Mouse (Mus musculus): ENCODE data around the gene Gm13090. TPM values are rescaled to one million over a fixed set of nuclear protein-coding genes. Genes with fewer than 3 reads are reported as not detected.
A peak's percentile ranks its signal among the peaks of the same experiment; 100 is the strongest.

Gm13090 gene
- total and polyA plus RNA-seq, 2 experiments from 2014 or later = 0.26 TPM; not detected in 1

DNA sequence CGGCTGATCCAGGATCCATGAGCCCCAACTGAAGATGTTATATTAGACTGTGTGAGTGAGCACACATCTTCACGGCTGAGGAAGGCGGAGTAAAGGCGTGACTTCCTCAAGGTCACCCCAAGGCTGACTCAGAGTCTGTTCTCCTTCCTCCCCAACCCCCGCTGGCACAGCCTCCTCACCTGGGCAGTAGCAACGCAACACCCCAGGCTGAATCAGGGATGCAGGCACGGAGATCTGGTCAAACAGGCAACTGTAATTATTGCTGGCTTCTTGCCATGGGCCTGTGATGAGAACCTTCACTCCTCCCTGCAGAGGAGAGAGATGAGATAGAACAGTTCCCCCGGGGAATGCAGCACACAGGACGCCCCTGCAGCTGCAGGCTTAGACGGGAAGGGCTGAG lies 48.8 kb downstream of the Gm13090 start:
- WGBS = 8% methylated on average over 10 of the region's 10 CpGs

DNA sequence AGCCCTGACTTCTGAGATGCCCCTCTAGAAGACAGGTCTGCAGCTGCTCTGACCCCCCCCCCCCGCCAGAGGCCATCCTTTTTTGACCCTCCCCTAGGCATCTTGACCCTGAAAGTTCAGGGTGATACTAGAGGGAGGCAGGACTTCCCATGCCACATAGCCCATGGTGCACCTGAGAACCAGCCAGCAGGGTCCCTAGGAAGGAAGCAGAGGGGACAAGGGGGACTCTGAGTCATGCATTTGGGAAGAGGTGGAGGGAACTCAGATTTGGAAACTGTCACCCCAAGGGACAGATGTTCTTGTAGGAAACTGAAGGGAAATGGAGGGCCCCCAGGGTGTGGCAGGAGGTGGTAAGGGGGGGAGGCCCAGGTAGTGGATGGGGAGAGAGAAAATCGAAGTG lies 49.2 kb downstream of the Gm13090 start:
- peaks cover 18% of the 10 kb centered on the region for H3K4me1 ChIP-seq (ENCODE audit: control insufficient read depth, insufficient read depth)
- DNase-seq (ENCODE audit: low spot score) (no peak), ATAC-seq (ENCODE audit: insufficient read depth, low read depth) (no peak)
- H3K36me3 ChIP-seq (replicated peaks; ENCODE audit: control insufficient read depth, insufficient read depth, low read length) = no peaks in the 10 kb centered on the region
- H3K27ac ChIP-seq (ENCODE audit: low read depth) = no peak overlapping the region
- peaks cover 6% of the 10 kb centered on the region for H3K27me3 ChIP-seq (ENCODE audit: control insufficient read depth, insufficient read depth, low read length)
- 30% methylated on average over 2 of the region's 2 CpGs for WGBS
- TF ChIP-seq EP300 (IDR thresholded peaks at IDR 0.05; ENCODE audit: low read depth) (no peak), CTCF (IDR thresholded peaks at IDR 0.05; ENCODE audit: low read depth) (no peak)
- 0 out of 2 replicates have a peak overlapping the region, but pooled peaks have one; percentile 5 for H3K4me2 ChIP-seq (ENCODE audit: low read depth, low read length)
- H3K9ac ChIP-seq (replicated peaks; ENCODE audit: low read depth, low read length) = no peak overlapping the region
- H3K4me3 ChIP-seq (ENCODE audit: low read depth, low read length) = no peak overlapping the region
- no peaks in the 10 kb centered on the region for H3K9me3 ChIP-seq (replicated peaks; ENCODE audit: control insufficient read depth, low read length)

More for the DNA sequence above, 48.8 kb downstream of the Gm13090 start:
- H3K4me2 ChIP-seq (ENCODE audit: low read depth, low read length) = 0 out of 2 replicates have a peak overlapping the region, but pooled peaks have one; percentile 5
- ATAC-seq (ENCODE audit: insufficient read depth, low read depth) (no peak), DNase-seq (ENCODE audit: low spot score) (peak; percentile 50)
- H3K4me3 ChIP-seq (ENCODE audit: low read depth, low read length) = no peak overlapping the region
- no peaks in the 10 kb centered on the region for H3K9me3 ChIP-seq (replicated peaks; ENCODE audit: control insufficient read depth, low read length)
- no peak for TF ChIP-seq CTCF (IDR thresholded peaks at IDR 0.05; ENCODE audit: low read depth)
- no peak for TF ChIP-seq EP300 (IDR thresholded peaks at IDR 0.05; ENCODE audit: low read depth)
- H3K27me3 ChIP-seq (ENCODE audit: control insufficient read depth, insufficient read depth, low read length) = peaks cover 6% of the 10 kb centered on the region
- no peaks in the 10 kb centered on the region for H3K36me3 ChIP-seq (replicated peaks; ENCODE audit: control insufficient read depth, insufficient read depth, low read length)
- no peak overlapping the region for H3K9ac ChIP-seq (replicated peaks; ENCODE audit: low read depth, low read length)
- H3K4me1 ChIP-seq (ENCODE audit: control insufficient read depth, insufficient read depth) = peaks cover 18% of the 10 kb centered on the region
- no peak overlapping the region for H3K27ac ChIP-seq (ENCODE audit: low read depth)

DNA sequence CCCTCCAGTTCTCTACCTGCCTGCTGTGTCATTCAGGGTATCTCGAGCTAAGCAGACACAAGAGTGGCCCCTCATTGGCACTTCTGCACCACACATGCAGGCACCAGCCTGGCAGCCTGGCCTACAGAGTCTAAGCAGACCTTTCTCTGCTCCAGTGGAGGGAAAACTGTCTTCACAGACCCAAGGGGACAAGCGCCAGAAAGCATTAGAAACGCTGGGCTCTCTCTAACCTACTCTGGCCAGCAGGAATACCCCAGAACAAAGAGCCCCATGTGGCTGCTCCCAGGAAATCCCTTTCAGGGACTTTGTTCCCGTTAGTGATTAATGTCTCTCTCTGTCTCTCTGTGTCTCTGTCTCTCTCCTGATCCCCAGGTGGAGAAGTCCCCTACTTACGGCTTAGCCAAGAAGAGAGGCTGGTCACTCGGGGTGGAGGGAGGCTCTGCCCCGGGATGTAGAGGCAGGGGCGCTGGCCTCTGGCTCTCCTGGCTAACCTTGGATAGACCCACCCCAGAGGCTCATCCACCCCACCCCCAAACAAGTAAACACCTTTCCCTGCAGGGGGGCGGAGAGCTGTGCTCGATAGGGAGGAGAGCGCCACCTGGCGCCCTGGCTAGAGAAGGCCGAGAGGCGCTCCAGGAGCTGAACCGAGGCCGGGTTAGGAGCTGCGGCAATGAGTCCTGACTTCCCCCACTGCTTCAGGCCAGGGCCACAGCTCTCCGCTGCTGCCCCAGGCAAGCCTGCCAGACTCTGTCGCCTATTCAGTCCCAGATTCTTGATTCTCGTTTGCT lies 49.9 kb downstream of the Gm13090 start:
- 9% methylated on average over 20 of the region's 20 CpGs for WGBS
- Histone ChIP-seq H3K9ac (replicated peaks; ENCODE audit: low read depth, low read length) (peak overlapping the region; percentile 22; the same call in 1 of the 2 replicates), H3K27ac (ENCODE audit: low read depth) (no peak overlapping the region), H3K36me3 (replicated peaks; ENCODE audit: control insufficient read depth, insufficient read depth, low read length) (no peaks in the 10 kb centered on the region), H3K27me3 (ENCODE audit: control insufficient read depth, insufficient read depth, low read length) (peaks cover 6% of the 10 kb centered on the region; the same call in 1 of the 2 replicates), H3K4me1 (ENCODE audit: control insufficient read depth, insufficient read depth) (peaks cover 18% of the 10 kb centered on the region), H3K9me3 (replicated peaks; ENCODE audit: control insufficient read depth, low read length) (no peaks in the 10 kb centered on the region), H3K4me3 (ENCODE audit: low read depth, low read length) (no peak overlapping the region), H3K4me2 (ENCODE audit: low read depth, low read length) (peak overlapping the region; percentile 49)
- ATAC-seq (ENCODE audit: insufficient read depth, low read depth) (peak; percentile 45), DNase-seq (ENCODE audit: low spot score) (peak; percentile 78)
- TF ChIP-seq CTCF (IDR thresholded peaks at IDR 0.05; ENCODE audit: low read depth) = peak; percentile 83
- TF ChIP-seq EP300 (IDR thresholded peaks at IDR 0.05; ENCODE audit: low read depth) = no peak

DNA sequence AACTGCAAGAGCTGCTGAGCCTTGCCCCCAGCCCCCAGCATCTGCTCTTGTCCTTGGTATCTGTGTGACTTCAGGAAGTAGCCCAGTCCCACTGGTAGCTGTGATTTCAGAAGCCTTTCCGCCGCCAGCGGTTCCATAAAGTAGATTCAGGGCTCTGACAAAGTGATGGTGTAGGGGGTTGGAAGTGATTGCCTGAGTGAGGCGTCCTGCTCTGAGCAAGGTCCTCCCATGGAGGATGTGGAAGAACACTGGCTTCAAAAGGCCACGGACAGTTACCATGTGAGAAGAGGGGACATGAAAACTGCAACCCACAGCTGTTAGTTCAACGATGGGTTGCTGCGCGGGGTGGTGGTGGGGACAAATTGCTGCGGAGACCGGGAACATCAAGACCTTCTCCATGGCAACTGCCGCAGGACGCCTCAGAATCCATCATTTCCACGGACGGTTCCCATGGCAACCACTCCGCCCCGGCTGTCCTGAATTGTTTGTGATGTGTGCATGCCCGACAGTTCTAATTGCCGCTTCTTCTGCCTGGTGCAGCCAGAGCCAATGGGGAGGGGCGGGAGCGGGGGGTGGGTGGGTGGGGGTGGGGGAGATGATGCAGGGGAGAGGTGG lies 51.1 kb downstream of the Gm13090 start:
- Histone ChIP-seq H3K4me2 (ENCODE audit: low read depth, low read length) (0 out of 2 replicates have a peak overlapping the region, but pooled peaks have one; percentile 40), H3K27ac (ENCODE audit: low read depth) (no peak overlapping the region), H3K27me3 (ENCODE audit: control insufficient read depth, insufficient read depth, low read length) (peaks cover 6% of the 10 kb centered on the region; the same call in 1 of the 2 replicates), H3K4me3 (ENCODE audit: low read depth, low read length) (no peak overlapping the region), H3K9ac (replicated peaks; ENCODE audit: low read depth, low read length) (no peak overlapping the region), H3K36me3 (replicated peaks; ENCODE audit: control insufficient read depth, insufficient read depth, low read length) (no peaks in the 10 kb centered on the region), H3K9me3 (replicated peaks; ENCODE audit: control insufficient read depth, low read length) (0 out of 2 replicates have a peak, but pooled peaks cover 4% of the 10 kb centered on the region), H3K4me1 (ENCODE audit: control insufficient read depth, insufficient read depth) (peaks cover 18% of the 10 kb centered on the region)
- 21% methylated on average over 20 of the region's 20 CpGs for WGBS
- no peak for DNase-seq (ENCODE audit: low spot score)
- TF ChIP-seq EP300 (IDR thresholded peaks at IDR 0.05; ENCODE audit: low read depth) = no peak
- TF ChIP-seq CTCF (IDR thresholded peaks at IDR 0.05; ENCODE audit: low read depth) = no peak
- no peak for ATAC-seq (ENCODE audit: insufficient read depth, low read depth)

Other genes starting within 250 kb of the Gm13090 start
- gene Errfi1, start 235.7 kb upstream of the Gm13090 start, total RNA-seq (2014; rRNA removed; ENCODE audit: low replicate concordance) = 16.0 and 33.7 TPM in 2 replicates
- gene Errfi1, start 235.7 kb upstream of the Gm13090 start, polyA plus RNA-seq (2015; fragmentation: Nextera tagmentation; extraction: Ambion mirVana) = 7.4 and 7.9 TPM in 2 replicates
- 120 and 152 TPM in 2 replicates for gene Park7, start 175.1 kb upstream of the Gm13090 start, total RNA-seq (2014; rRNA removed; ENCODE audit: low replicate concordance)
- gene Park7, start 175.1 kb upstream of the Gm13090 start, polyA plus RNA-seq (2015; fragmentation: Nextera tagmentation; extraction: Ambion mirVana) = 322 and 333 TPM in 2 replicates
- 2.0 and 3.5 TPM in 2 replicates for gene Tnfrsf9, start 175.0 kb upstream of the Gm13090 start, total RNA-seq (2014; rRNA removed; ENCODE audit: low replicate concordance)
- gene Tnfrsf9, start 175.0 kb upstream of the Gm13090 start, polyA plus RNA-seq (2015; fragmentation: Nextera tagmentation; extraction: Ambion mirVana) = 0.36 and 0.53 TPM in 2 replicates
- gene Uts2, start 92.5 kb upstream of the Gm13090 start, total RNA-seq (2014; rRNA removed; ENCODE audit: low replicate concordance) = not detected in 2 replicates
- gene Uts2, start 92.5 kb upstream of the Gm13090 start, polyA plus RNA-seq (2015; fragmentation: Nextera tagmentation; extraction: Ambion mirVana) = not detected in 2 replicates
- 14.4 and 28.7 TPM in 2 replicates for gene Per3, start 44.9 kb upstream of the Gm13090 start, total RNA-seq (2014; rRNA removed; ENCODE audit: low replicate concordance)
- 13.4 and 17.3 TPM in 2 replicates for gene Per3, start 44.9 kb upstream of the Gm13090 start, polyA plus RNA-seq (2015; fragmentation: Nextera tagmentation; extraction: Ambion mirVana)
- gene Vamp3, start 31.6 kb upstream of the Gm13090 start, total RNA-seq (2014; rRNA removed; ENCODE audit: low replicate concordance) = 63.6 and 75.8 TPM in 2 replicates
- 82.3 and 83.2 TPM in 2 replicates for gene Vamp3, start 31.6 kb upstream of the Gm13090 start, polyA plus RNA-seq (2015; fragmentation: Nextera tagmentation; extraction: Ambion mirVana)

Measured in heart, postnatal 0 days (tissue).